Mouse (Mus musculus) midbrain, embryonic 10.5 days (tissue): ENCODE measurements at regions not wholly inside any gene's neighbourhood (a gene's known extent, or its start where the extent isn't known, plus 50 kb on each side); places are given as distances from the start of the nearest gene placed in this dataset.
A peak's percentile ranks its signal among the peaks of the same experiment; 100 is the strongest.

Experiments used
- DNase-seq: peaks from one replicate; pipeline ENCODE4 v3.0.0-alpha.2; 2017; ENCODE audit warnings: low spot score
- H3K27ac ChIP-seq: fragments of 300-500 bp; sonication (generic); replicated peaks from 2 replicates; pipeline ENCODE4 v1.5.1; 2016; ENCODE audit warnings: mild to moderate bottlenecking
- H3K27me3 ChIP-seq: fragments of 300-500 bp; sonication (generic); 2 replicates; pipeline ENCODE4 v1.6.1; 2016; ENCODE audit warnings: low read depth, mild to moderate bottlenecking; ENCODE audit not compliant: poor library complexity, severe bottlenecking
- H3K36me3 ChIP-seq: fragments of 300-500 bp; sonication (generic); 2 replicates; pipeline ENCODE4 v1.6.1; 2016; ENCODE audit warnings: mild to moderate bottlenecking, moderate library complexity
- H3K4me1 ChIP-seq: fragments of 300-500 bp; sonication (generic); 2 replicates; pipeline ENCODE4 v1.6.1; 2016
- H3K4me3 ChIP-seq: fragments of 300-500 bp; sonication (generic); 2 replicates; pipeline ENCODE4 v1.5.1; 2016; ENCODE audit warnings: mild to moderate bottlenecking, moderate library complexity
- H3K9me3 ChIP-seq: fragments of 300-500 bp; sonication (generic); replicated peaks from 2 replicates; pipeline ENCODE4 v1.6.1; 2016; ENCODE audit warnings: mild to moderate bottlenecking
- WGBS: fragments of 180-500 bp; shearing (Covaris S2); methylation state at CpG from one replicate; pipeline ENCODE4 v1.1.7; 2016; 5-methylcytosine and 5-hydroxymethylcytosine counted together

GRCm38 (mm10) chr7:73124976-73125375 lies 250.3 kb upstream of the Rgma start:
- Histone ChIP-seq H3K36me3 (no peaks in the 10 kb centered on the region), H3K4me1 (peaks cover 22% of the 10 kb centered on the region), H3K9me3 (no peaks in the 10 kb centered on the region), H3K27ac (no peak overlapping the region), H3K4me3 (no peak overlapping the region), H3K27me3 (0 out of 2 replicates have a peak, but pooled peaks cover 10% of the 10 kb centered on the region)
- 89% methylated on average over 2 of the region's 2 CpGs for WGBS
- DNase-seq: no peak

DNA sequence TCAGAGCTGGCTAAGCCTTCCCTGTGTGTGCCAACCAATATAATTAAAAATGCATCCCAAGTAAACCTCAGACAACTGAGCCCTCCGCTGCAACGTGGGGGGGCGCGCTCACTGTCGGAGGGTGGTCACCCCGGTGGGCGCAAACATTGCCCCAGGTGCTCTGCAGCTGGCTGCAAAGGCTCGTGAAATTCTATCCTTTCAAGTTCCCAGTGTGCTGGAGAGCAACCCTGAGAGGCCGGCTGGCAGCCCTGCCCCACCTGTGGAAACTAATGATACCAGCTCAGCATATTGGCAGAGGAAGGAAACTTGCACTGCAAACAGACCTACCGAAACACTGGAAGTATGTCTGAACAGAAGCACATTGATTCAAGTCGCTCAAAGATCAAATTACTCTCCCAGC lies 249.4 kb upstream of the Rgma start:
- WGBS: 20% methylated on average over 11 of the region's 11 CpGs
- H3K9me3 ChIP-seq: no peaks in the 10 kb centered on the region
- no peak for DNase-seq
- H3K36me3 ChIP-seq: no peaks in the 10 kb centered on the region
- H3K4me1 ChIP-seq: peaks cover 22% of the 10 kb centered on the region
- no peak overlapping the region for H3K4me3 ChIP-seq
- 0 out of 2 replicates have a peak, but pooled peaks cover 10% of the 10 kb centered on the region for H3K27me3 ChIP-seq
- H3K27ac ChIP-seq: no peak overlapping the region

GRCm38 (mm10) chr7:73135786-73136185 lies 239.5 kb upstream of the Rgma start:
- H3K4me3 ChIP-seq: no peak overlapping the region
- WGBS: 84% methylated on average over 6 of the region's 6 CpGs
- no peaks in the 10 kb centered on the region for H3K36me3 ChIP-seq
- DNase-seq: no peak
- peaks cover 12% of the 10 kb centered on the region; the same call in 1 of the 2 replicates for H3K27me3 ChIP-seq
- H3K4me1 ChIP-seq: peaks cover 51% of the 10 kb centered on the region
- peak overlapping the region; percentile 55; the same call in 1 of the 2 replicates for H3K27ac ChIP-seq
- no peaks in the 10 kb centered on the region for H3K9me3 ChIP-seq

GRCm38 (mm10) chr7:73138269-73138668 lies 237.0 kb upstream of the Rgma start:
- peaks cover 73% of the 10 kb centered on the region for H3K4me1 ChIP-seq
- peak overlapping the region; percentile 93 for H3K27ac ChIP-seq
- no peaks in the 10 kb centered on the region for H3K9me3 ChIP-seq
- DNase-seq: peak; percentile 59
- 9% methylated on average over 5 of the region's 5 CpGs for WGBS
- H3K36me3 ChIP-seq: no peaks in the 10 kb centered on the region
- H3K27me3 ChIP-seq: peaks cover 12% of the 10 kb centered on the region; the same call in 1 of the 2 replicates
- H3K4me3 ChIP-seq: no peak overlapping the region

GRCm38 (mm10) chr7:73138861-73139493 lies 236.3 kb upstream of the Rgma start:
- H3K4me1 ChIP-seq: peaks cover 78% of the 10 kb centered on the region
- peak overlapping the region; percentile 93 for H3K27ac ChIP-seq
- no peaks in the 10 kb centered on the region for H3K36me3 ChIP-seq
- peak; percentile 68 for DNase-seq
- H3K27me3 ChIP-seq: peaks cover 12% of the 10 kb centered on the region; the same call in 1 of the 2 replicates
- peak overlapping the region; percentile 37 for H3K4me3 ChIP-seq
- WGBS: 3% methylated on average over 8 of the region's 8 CpGs
- H3K9me3 ChIP-seq: no peaks in the 10 kb centered on the region

DNA sequence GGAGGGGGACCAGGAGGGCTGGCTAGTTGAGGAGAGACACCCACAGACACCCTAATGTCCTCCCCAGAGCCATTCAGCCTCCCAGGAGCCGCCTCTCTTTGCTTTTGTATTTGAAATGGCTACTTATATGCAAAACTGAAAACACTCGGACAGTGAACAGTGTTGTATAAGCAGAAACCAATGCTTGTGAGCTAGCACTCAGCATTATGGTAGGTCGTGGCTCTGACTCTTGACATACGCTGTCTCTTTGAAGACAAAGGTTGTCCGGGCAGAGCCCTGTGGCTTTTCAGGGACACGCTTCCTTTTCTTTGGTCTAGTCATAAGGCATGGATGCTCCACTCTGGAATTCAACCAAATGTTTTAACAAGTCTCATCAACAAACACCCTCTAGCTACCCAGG lies 235.4 kb upstream of the Rgma start:
- DNase-seq: peak; percentile 39
- Histone ChIP-seq H3K27me3 (peaks cover 15% of the 10 kb centered on the region; the same call in 1 of the 2 replicates), H3K27ac (peak overlapping the region; percentile 93), H3K4me1 (peaks cover 87% of the 10 kb centered on the region), H3K36me3 (no peaks in the 10 kb centered on the region), H3K9me3 (no peaks in the 10 kb centered on the region), H3K4me3 (peak overlapping the region; percentile 37)
- WGBS: 10% methylated on average over 6 of the region's 6 CpGs

DNA sequence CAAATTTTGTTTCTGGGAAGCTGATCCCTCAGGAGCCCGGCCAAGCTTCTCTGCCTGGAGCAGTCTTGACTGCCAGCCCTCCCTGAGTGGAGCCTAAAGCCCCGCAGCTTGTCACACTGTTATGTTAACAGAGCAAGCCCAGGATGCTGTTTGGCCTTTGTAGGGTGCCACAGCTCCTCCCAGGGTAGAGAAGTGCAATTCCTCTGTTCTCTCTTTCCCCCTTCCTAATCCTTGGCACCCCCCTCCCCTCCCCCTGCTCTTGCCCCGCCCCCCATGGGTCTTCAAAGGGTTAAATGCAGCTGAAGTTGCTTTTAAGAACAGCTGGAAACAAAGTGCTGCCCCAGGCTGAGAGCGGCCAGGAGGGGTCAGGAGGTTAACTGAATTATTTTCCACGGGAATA lies 234.1 kb upstream of the Rgma start:
- WGBS: 4% methylated on average over 5 of the region's 5 CpGs
- Histone ChIP-seq H3K9me3 (no peaks in the 10 kb centered on the region), H3K4me1 (peaks cover 94% of the 10 kb centered on the region), H3K4me3 (peak overlapping the region; percentile 18; the same call in 1 of the 2 replicates), H3K27ac (peak overlapping the region; percentile 93), H3K36me3 (no peaks in the 10 kb centered on the region), H3K27me3 (peaks cover 15% of the 10 kb centered on the region; the same call in 1 of the 2 replicates)
- peak; percentile 89 for DNase-seq

DNA sequence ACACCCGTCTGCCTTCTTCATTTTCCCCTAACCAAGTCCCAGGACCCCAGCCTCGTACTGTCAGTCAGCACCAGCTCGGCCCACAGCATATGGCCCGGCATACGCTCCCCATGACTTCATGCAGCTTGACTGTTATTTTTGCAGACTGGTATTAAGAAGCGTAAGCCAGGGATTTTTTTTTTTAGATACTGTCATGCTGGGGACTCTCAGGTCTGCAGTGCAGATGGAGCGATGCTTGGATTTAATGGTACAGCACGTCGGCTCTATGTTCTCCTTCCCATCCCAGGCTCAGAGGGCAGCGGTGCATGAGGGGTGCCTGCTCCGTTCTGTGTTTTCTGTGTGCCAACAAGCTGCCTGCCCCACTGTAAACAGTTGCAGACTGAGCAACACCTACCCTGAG lies 231.4 kb upstream of the Rgma start:
- H3K27me3 ChIP-seq: peaks cover 2% of the 10 kb centered on the region; the same call in 1 of the 2 replicates
- H3K9me3 ChIP-seq: no peaks in the 10 kb centered on the region
- H3K4me3 ChIP-seq: no peak overlapping the region
- H3K36me3 ChIP-seq: no peaks in the 10 kb centered on the region
- 85% methylated on average over 11 of the region's 11 CpGs for WGBS
- H3K4me1 ChIP-seq: peaks cover 81% of the 10 kb centered on the region
- H3K27ac ChIP-seq: peak overlapping the region; percentile 93
- no peak for DNase-seq

DNA sequence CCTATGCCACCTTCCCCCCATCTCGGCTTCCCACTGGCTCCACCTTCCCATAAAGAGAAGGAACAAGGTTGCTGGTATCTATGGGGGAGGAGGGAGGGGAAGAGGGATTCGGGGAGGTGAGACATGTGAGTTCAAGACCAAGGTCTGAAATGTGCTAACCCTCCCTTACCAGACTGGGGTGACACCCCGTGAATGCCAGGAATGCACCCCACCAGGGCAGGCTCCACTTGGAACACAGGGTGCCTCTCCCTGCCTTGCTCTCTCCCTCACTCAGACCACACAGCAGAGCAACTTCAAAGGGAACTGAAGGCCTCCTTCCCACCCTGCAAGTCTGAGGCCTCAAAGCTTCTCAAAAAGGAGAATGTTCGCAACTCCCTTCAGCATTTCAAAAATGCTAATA lies 230.5 kb upstream of the Rgma start:
- Histone ChIP-seq H3K4me1 (peaks cover 79% of the 10 kb centered on the region), H3K36me3 (no peaks in the 10 kb centered on the region), H3K9me3 (no peaks in the 10 kb centered on the region), H3K4me3 (no peak overlapping the region), H3K27ac (peak overlapping the region; percentile 93), H3K27me3 (peaks cover 2% of the 10 kb centered on the region; the same call in 1 of the 2 replicates)
- DNase-seq: no peak
- WGBS: 45% methylated on average over 4 of the region's 4 CpGs

- Histone ChIP-seq H3K4me3 (no peak overlapping the region), H3K27me3 (peaks cover 10% of the 10 kb centered on the region), H3K36me3 (no peaks in the 10 kb centered on the region), H3K4me1 (peaks cover 79% of the 10 kb centered on the region), H3K27ac (peak overlapping the region; percentile 68; the same call in 1 of the 2 replicates), H3K9me3 (no peaks in the 10 kb centered on the region)
- DNase-seq: no peak
These were observed 228.1 kb upstream of the Rgma start for GRCm38 (mm10) chr7:73147251-73147650.

GRCm38 (mm10) chr7:73150436-73150835 lies 224.9 kb upstream of the Rgma start:
- Histone ChIP-seq H3K4me3 (no peak overlapping the region), H3K4me1 (peaks cover 63% of the 10 kb centered on the region), H3K27me3 (peaks cover 7% of the 10 kb centered on the region; the same call in 1 of the 2 replicates), H3K27ac (peak overlapping the region; percentile 82), H3K36me3 (no peaks in the 10 kb centered on the region), H3K9me3 (no peaks in the 10 kb centered on the region)
- WGBS: 80% methylated on average over 7 of the region's 7 CpGs
- no peak for DNase-seq

DNA sequence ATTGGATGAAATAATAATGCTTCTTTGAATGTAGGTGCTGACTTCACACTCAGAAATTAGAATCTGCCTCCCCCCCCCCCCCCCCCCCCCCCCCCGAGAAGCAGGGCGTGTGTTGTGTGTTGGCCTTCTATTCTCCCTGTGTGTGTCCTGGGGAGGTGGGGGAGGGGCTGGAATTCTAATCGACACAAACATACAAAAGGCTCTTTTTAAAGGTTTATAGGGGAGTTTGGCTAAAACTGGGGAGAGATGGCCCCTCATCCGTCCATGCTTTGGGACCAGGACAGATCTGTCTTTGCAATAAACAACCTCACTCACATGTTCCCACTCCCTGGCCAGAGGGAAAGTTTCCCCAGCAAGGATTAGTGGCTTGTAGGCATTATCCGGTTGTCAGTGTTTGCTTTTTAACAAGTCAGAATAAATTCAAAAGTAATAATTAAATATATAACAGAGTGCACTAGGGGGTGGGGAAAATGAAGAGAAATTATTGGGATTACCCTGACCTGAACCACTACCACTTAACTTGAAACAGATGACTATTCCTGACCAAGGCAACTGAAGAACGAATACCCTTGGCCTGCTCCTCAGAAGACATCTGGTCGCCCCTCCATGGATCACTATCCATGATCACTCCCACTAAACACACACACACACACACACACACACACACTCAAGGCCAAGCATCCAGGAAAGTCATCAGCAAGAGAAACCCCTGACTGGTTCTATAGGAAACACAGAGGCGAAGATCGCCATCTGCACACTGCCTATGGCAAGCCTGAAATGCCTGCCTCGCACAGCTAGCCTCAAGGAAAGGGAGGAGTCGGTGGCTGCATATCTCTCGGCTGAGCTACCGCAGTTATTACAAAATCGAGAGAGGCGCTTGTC lies 223.5 kb upstream of the Rgma start:
- H3K4me1 ChIP-seq: peaks cover 54% of the 10 kb centered on the region
- H3K27ac ChIP-seq: peak overlapping the region; percentile 82
- H3K27me3 ChIP-seq: peaks cover 7% of the 10 kb centered on the region; the same call in 1 of the 2 replicates
- H3K36me3 ChIP-seq: no peaks in the 10 kb centered on the region
- no peak overlapping the region for H3K4me3 ChIP-seq
- peak; percentile 27 for DNase-seq
- no peaks in the 10 kb centered on the region for H3K9me3 ChIP-seq
- WGBS: 42% methylated on average over 14 of the region's 15 CpGs

- H3K9me3 ChIP-seq: no peaks in the 10 kb centered on the region
- no peak overlapping the region for H3K4me3 ChIP-seq
- no peak for DNase-seq
- peak overlapping the region; percentile 56; the same call in 1 of the 2 replicates for H3K27ac ChIP-seq
- 100% methylated on average over 1 of the region's 1 CpGs for WGBS
- H3K36me3 ChIP-seq: no peaks in the 10 kb centered on the region
- H3K4me1 ChIP-seq: peaks cover 48% of the 10 kb centered on the region
- peaks cover 7% of the 10 kb centered on the region; the same call in 1 of the 2 replicates for H3K27me3 ChIP-seq
These were observed 221.6 kb upstream of the Rgma start for GRCm38 (mm10) chr7:73153668-73154067.
